Mouse (Mus musculus) kidney, adult 2 months (tissue): ENCODE results near the gene Ntrk1. TPM values are rescaled to one million over a fixed set of nuclear protein-coding genes. Genes with fewer than 3 reads are reported as not detected.

Source experiments
- DNase-seq: peaks from one replicate; pipeline ENCODE4 v3.0.0; 2021
- H3K27ac ChIP-seq: fragments of 200-500 bp; 2 replicates; pipeline ENCODE4 v1.5.1; 2012; ENCODE audit warnings: low read depth, low read length, control low read depth, inconsistent platforms; ENCODE audit not compliant: insufficient read depth
- H3K27me3 ChIP-seq: fragments of 200-500 bp; replicated peaks from 2 replicates; pipeline ENCODE4 v1.6.1; 2012; ENCODE audit warnings: mild to moderate bottlenecking, moderate library complexity, low read length, inconsistent platforms; ENCODE audit not compliant: control insufficient read depth, insufficient read depth
- H3K36me3 ChIP-seq: fragments of 200-500 bp; 2 replicates; pipeline ENCODE4 v1.6.1; 2012; ENCODE audit warnings: mild to moderate bottlenecking, moderate library complexity, low read length, inconsistent platforms; ENCODE audit not compliant: control insufficient read depth, insufficient read depth
- H3K4me1 ChIP-seq: fragments of 200-500 bp; 2 replicates; pipeline ENCODE4 v1.6.1; 2011; ENCODE audit warnings: low read length; ENCODE audit not compliant: control insufficient read depth, insufficient read depth
- H3K4me3 ChIP-seq: fragments of 200-500 bp; 2 replicates; pipeline ENCODE4 v1.5.1; 2011; ENCODE audit warnings: mild to moderate bottlenecking, low read depth, low read length, control low read depth; ENCODE audit not compliant: insufficient read depth
- CTCF ChIP-seq: fragments of 200-500 bp; conservative IDR thresholded peaks from 2 replicates; pipeline ENCODE4 v1.5.1; 2011; ENCODE audit warnings: low read depth, mild to moderate bottlenecking, control low read depth, low read length, moderate library complexity, mixed read lengths; ENCODE audit not compliant: insufficient read depth, insufficient read length
- POLR2A ChIP-seq: fragments of 200-500 bp; IDR thresholded peaks from one replicate; pipeline ENCODE4 v1.6.1; 2011; ENCODE audit warnings: low read depth, low read length, control low read depth
- WGBS: fragments of 180-500 bp; shearing (Covaris S2); methylation state at CpG from one replicate; pipeline ENCODE4 v1.1.7; 2018; 5-methylcytosine and 5-hydroxymethylcytosine counted together
- polyA plus RNA-seq: library from polyadenylated mRNA; depleted of rRNA; stranded (reverse); fragments of >200 nt; gene quantifications from 2 replicates; pipeline ENCODE4 v1.2.3, GENCODE M21; 2012; rRNA removed

Ntrk1 gene
- polyA plus RNA-seq, 1 experiment, result 4.5 TPM

- Histone ChIP-seq H3K4me3 (no peak overlapping the region), H3K27me3 (no peaks in the 10 kb centered on the region), H3K4me1 (no peaks in the 10 kb centered on the region), H3K36me3 (no peaks in the 10 kb centered on the region; the same call in 1 of the 2 replicates), H3K27ac (no peak overlapping the region)
- TF ChIP-seq POLR2A, result no peak
- WGBS, result 76% methylated on average over 16 of the region's 16 CpGs
- no peak for DNase-seq
Measured at GRCm38 (mm10) chr3:87742735-87743134, 52.2 kb downstream of the Ntrk1 start.

- Histone ChIP-seq H3K4me3 (no peak overlapping the region), H3K4me1 (no peaks in the 10 kb centered on the region), H3K27me3 (no peaks in the 10 kb centered on the region), H3K27ac (no peak overlapping the region), H3K36me3 (no peaks in the 10 kb centered on the region; the same call in 1 of the 2 replicates)
- no peak for DNase-seq
- WGBS, result 67% methylated on average over 3 of the region's 3 CpGs
- TF ChIP-seq POLR2A, result no peak
- no peak for TF ChIP-seq CTCF
Measured at GRCm38 (mm10) chr3:87742013-87742412, 52.9 kb downstream of the Ntrk1 start.

GRCm38 (mm10) chr3:87738906-87739305 is 56.1 kb downstream of the Ntrk1 start:
- no peaks in the 10 kb centered on the region for H3K4me1 ChIP-seq
- no peaks in the 10 kb centered on the region for H3K27me3 ChIP-seq
- no peak overlapping the region for H3K27ac ChIP-seq
- DNase-seq, result no peak
- H3K36me3 ChIP-seq, result peaks cover 3% of the 10 kb centered on the region
- H3K4me3 ChIP-seq, result no peak overlapping the region
- TF ChIP-seq POLR2A, result no peak
- TF ChIP-seq CTCF, result no peak
- 79% methylated on average over 5 of the region's 5 CpGs for WGBS

- Histone ChIP-seq H3K4me1 (no peaks in the 10 kb centered on the region), H3K4me3 (no peak overlapping the region), H3K27ac (no peak overlapping the region), H3K27me3 (no peaks in the 10 kb centered on the region), H3K36me3 (peaks cover 3% of the 10 kb centered on the region)
- no peak for DNase-seq
- TF ChIP-seq CTCF (no peak), POLR2A (no peak)
- 49% methylated on average over 9 of the region's 9 CpGs for WGBS
Measured at GRCm38 (mm10) chr3:87735335-87735734, 59.6 kb downstream of the Ntrk1 start.

- Histone ChIP-seq H3K4me1 (no peaks in the 10 kb centered on the region), H3K27ac (no peak overlapping the region), H3K27me3 (no peaks in the 10 kb centered on the region), H3K4me3 (no peak overlapping the region), H3K36me3 (peaks cover 3% of the 10 kb centered on the region)
- no peak for DNase-seq
- 75% methylated on average over 11 of the region's 11 CpGs for WGBS
- TF ChIP-seq POLR2A, result no peak
- TF ChIP-seq CTCF, result no peak
Measured at GRCm38 (mm10) chr3:87733984-87734761, 60.8 kb downstream of the Ntrk1 start.

- H3K27ac ChIP-seq, result no peak overlapping the region
- no peaks in the 10 kb centered on the region for H3K27me3 ChIP-seq
- WGBS, result 84% methylated on average over 4 of the region's 4 CpGs
- TF ChIP-seq POLR2A, result no peak
- no peak for TF ChIP-seq CTCF
- H3K4me1 ChIP-seq, result no peaks in the 10 kb centered on the region
- DNase-seq, result no peak
- no peak overlapping the region for H3K4me3 ChIP-seq
- peaks cover 3% of the 10 kb centered on the region for H3K36me3 ChIP-seq
Measured at GRCm38 (mm10) chr3:87733098-87733497, 61.9 kb downstream of the Ntrk1 start.

- H3K27ac ChIP-seq, result no peak overlapping the region
- peaks cover 4% of the 10 kb centered on the region for H3K36me3 ChIP-seq
- no peaks in the 10 kb centered on the region for H3K4me1 ChIP-seq
- 80% methylated on average over 6 of the region's 6 CpGs for WGBS
- no peak overlapping the region for H3K4me3 ChIP-seq
- no peak for DNase-seq
- no peaks in the 10 kb centered on the region for H3K27me3 ChIP-seq
- TF ChIP-seq CTCF (no peak), POLR2A (no peak)
Measured at GRCm38 (mm10) chr3:87728696-87729095, 66.3 kb downstream of the Ntrk1 start.

Other genes with a start within 250 kb of the Ntrk1 start
- 34.7 and 35.4 TPM in 2 replicates for gene Arhgef11, start 177.6 kb downstream of the Ntrk1 start, polyA plus RNA-seq
- gene Lrrc71, start 46.5 kb downstream of the Ntrk1 start, polyA plus RNA-seq, result 0.20 and 0.48 TPM in 2 replicates
- 23.9 and 27.8 TPM in 2 replicates for gene Insrr, start 1.8 kb upstream of the Ntrk1 start, polyA plus RNA-seq
- gene Pear1, start 29.1 kb upstream of the Ntrk1 start, polyA plus RNA-seq, result 60.5 and 71.0 TPM in 2 replicates
- gene Sh2d2a, start 51.6 kb upstream of the Ntrk1 start, polyA plus RNA-seq, result 0.56 and 2.4 TPM in 2 replicates
- 36.3 and 37.3 TPM in 2 replicates for gene Prcc, start 90.4 kb upstream of the Ntrk1 start, polyA plus RNA-seq
- 104 and 113 TPM in 2 replicates for gene Hdgf, start 111.2 kb upstream of the Ntrk1 start, polyA plus RNA-seq
- 71.9 and 100 TPM in 2 replicates for gene Mrpl24, start 124.3 kb upstream of the Ntrk1 start, polyA plus RNA-seq
- 11.0 and 11.5 TPM in 2 replicates for gene Isg20l2, start 135.2 kb upstream of the Ntrk1 start, polyA plus RNA-seq
- 19.3 and 27.3 TPM in 2 replicates for gene Rrnad1, start 135.6 kb upstream of the Ntrk1 start, polyA plus RNA-seq
- gene Crabp2, start 153.5 kb upstream of the Ntrk1 start, polyA plus RNA-seq, result 0.88 and 0.94 TPM in 2 replicates
- gene Nes, start 175.9 kb upstream of the Ntrk1 start, polyA plus RNA-seq, result 7.2 and 7.5 TPM in 2 replicates
- gene Bcan, start 205.1 kb upstream of the Ntrk1 start, polyA plus RNA-seq, result 0.34 and 0.48 TPM in 2 replicates
- gene Hapln2, start 232.4 kb upstream of the Ntrk1 start, polyA plus RNA-seq, result not detected in 2 replicates
- gene Gpatch4, start 247.9 kb upstream of the Ntrk1 start, polyA plus RNA-seq, result 5.1 and 7.4 TPM in 2 replicates